Mouse (Mus musculus): ENCODE results near the gene Cdh12.

GRCm38 (mm10) chr15:21366366-21366765 is 917.3 kb downstream of the Cdh12 start:
- TF ChIP-seq EP300 (IDR thresholded peaks at IDR 0.05; ENCODE audit: low read length) (no peak), CTCF (conservative IDR thresholded peaks at IDR 0.05 in 1 of 2, IDR thresholded peaks at IDR 0.05 in 1 of 2; ENCODE audit: low read depth in 2 of 2, low read length in 2 of 2) (no peak), ZNF384 (IDR thresholded peaks at IDR 0.05; ENCODE audit: low read depth, low read length) (no peak), SMC3 (IDR thresholded peaks at IDR 0.05; ENCODE audit: low read depth, low read length) (no peak), MAZ (IDR thresholded peaks at IDR 0.05; ENCODE audit: low read depth, low read length) (no peak), POLR2A (IDR thresholded peaks at IDR 0.05; ENCODE audit: low read depth, low read length) (no peak), ELF1 (IDR thresholded peaks at IDR 0.05; ENCODE audit: low read depth, low read length) (no peak), BHLHE40 (IDR thresholded peaks at IDR 0.05; ENCODE audit: low read depth, low read length) (no peak), CHD2 (IDR thresholded peaks at IDR 0.05; ENCODE audit: low read length) (no peak), MYC (IDR thresholded peaks at IDR 0.05; ENCODE audit: low read depth, low read length) (no peak)
